In the genomic region with DNA sequence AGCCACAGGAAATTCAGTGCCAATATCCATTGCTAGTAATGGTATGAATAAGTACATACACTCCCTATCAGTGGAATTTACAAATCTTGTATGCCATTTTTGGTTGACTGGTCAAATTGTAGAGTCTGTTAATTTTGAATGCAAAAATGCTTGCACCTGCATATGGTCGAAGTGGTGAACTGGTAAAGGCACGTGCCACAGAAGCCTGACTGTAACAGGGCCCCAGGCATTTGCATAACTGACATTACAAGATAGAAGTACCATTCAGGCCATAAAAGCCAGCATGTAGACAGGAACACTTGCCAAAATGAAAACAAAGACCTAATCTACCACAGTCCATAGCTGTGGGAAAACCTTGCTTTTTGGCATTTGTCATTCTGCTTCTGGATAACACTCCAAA, we compare ENCODE assay signal across 22 mouse cellular contexts. TPM values are rescaled to one million over a fixed set of nuclear protein-coding genes. Genes with fewer than 3 reads are reported as not detected.
"Had no signal": no experiment of that assay in that cellular context is flagged by ENCODE, and none has a peak within 500 bp of the region (broad histone marks: within the 10 kb centered on the region; RNA-seq: fewer than 3 reads in every experiment).

No protein-coding gene starts in this region.

- H3K27me3 ChIP-seq: kidney, embryonic 15.5 days; limb, embryonic 13.5 days; liver, embryonic 12.5 days; liver, embryonic 15.5 days; lung, embryonic 15.5 days; megakaryocyte, embryonic 14.5 days; midbrain, embryonic 13.5 days; neural tube, embryonic 12.5 days; stomach, embryonic 15.5 days had no signal

- H3K4me3 ChIP-seq: kidney, embryonic 15.5 days; limb, embryonic 10.5 days; limb, embryonic 13.5 days; liver, embryonic 12.5 days; liver, embryonic 15.5 days; lung, embryonic 15.5 days; megakaryocyte, embryonic 14.5 days; midbrain, embryonic 10.5 days; midbrain, embryonic 13.5 days; neural tube, embryonic 12.5 days; stomach, embryonic 15.5 days had no signal

- H3K27ac ChIP-seq: kidney, embryonic 15.5 days; limb, embryonic 10.5 days; limb, embryonic 13.5 days; liver, embryonic 12.5 days; liver, embryonic 15.5 days; lung, embryonic 15.5 days; midbrain, embryonic 10.5 days; midbrain, embryonic 13.5 days; neural tube, embryonic 12.5 days; stomach, embryonic 15.5 days had no signal

- DNase-seq: kidney, adult 11 months; kidney, postnatal 10 days; kidney, postnatal 4 days; liver; lung, adult 18-20 months; lung, postnatal 10 days; lung, postnatal 36 days; retina, postnatal 1 day; right cerebral cortex, postnatal 25 days; thymus, postnatal 4 days had no signal

- H3K4me1 ChIP-seq: kidney, embryonic 15.5 days; limb, embryonic 10.5 days; limb, embryonic 13.5 days; liver, embryonic 12.5 days; liver, embryonic 15.5 days; lung, embryonic 15.5 days; megakaryocyte, embryonic 14.5 days; midbrain, embryonic 10.5 days; midbrain, embryonic 13.5 days; neural tube, embryonic 12.5 days; stomach, embryonic 15.5 days had no signal

- ATAC-seq: liver, embryonic 12.5 days; midbrain, embryonic 13.5 days; midbrain, embryonic 16.5 days had no signal

- H3K4me2 ChIP-seq: kidney, embryonic 15.5 days; limb, embryonic 13.5 days; liver, embryonic 12.5 days; liver, embryonic 15.5 days; lung, embryonic 15.5 days; midbrain, embryonic 13.5 days; neural tube, embryonic 12.5 days; stomach, embryonic 15.5 days had no signal

- H3K9ac ChIP-seq: kidney, embryonic 15.5 days; limb, embryonic 13.5 days; liver, embryonic 12.5 days; liver, embryonic 15.5 days; lung, embryonic 15.5 days; midbrain, embryonic 13.5 days; neural tube, embryonic 12.5 days; stomach, embryonic 15.5 days had no signal

- H3K9me3 ChIP-seq: liver, embryonic 15.5 days; stomach, embryonic 15.5 days had no signal

- H3K36me3 ChIP-seq: lung, embryonic 15.5 days; midbrain, embryonic 13.5 days; neural tube, embryonic 12.5 days; stomach, embryonic 15.5 days had no signal

RNA-seq across cellular contexts. Expression of a gene that starts 55.3 kb away (rescaled TPM):
- polyA plus RNA-seq: neural tube, embryonic 12.5 days had no signal
